Mouse (Mus musculus) erythroid progenitor cell, adult 5-6 weeks (primary cell): Measurements from ENCODE around the gene Olfr624. TPM values are rescaled to one million over a fixed set of nuclear protein-coding genes. Genes with fewer than 3 reads are reported as not detected.
A peak's percentile ranks its signal among the peaks of the same experiment; 100 is the strongest.
"Not testable (repeated sequence)": the region's sequence is repeated elsewhere in the genome, so short reads cannot be mapped to it uniquely, and the experiment has no call there.

Experiments used
- ATAC-seq: replicated peaks from 2 replicates; pipeline ENCODE4 v1.8.0; 2016; ENCODE audit warnings: moderate number of reproducible peaks, mild to moderate bottlenecking, moderate TSS enrichment, inconsistent platforms; ENCODE audit not compliant: poor library complexity, low FRiP score, severe bottlenecking
- total RNA-seq, 2 experiments: library from RNA; stranded (forward) in 1 of 2; stranded (reverse) in 1 of 2; fragments of 150-400 nt in 1 of 2; fragments of 186-747, 209-891 nt in 1 of 2; gene quantifications; 2 replicates each; pipeline versions ENCODE4 v1.2.3 to v1.2.4; 2015 to 2017; ENCODE audit warnings: low replicate concordance in 2 of 2

Gene Olfr624
- total RNA-seq (2015; ENCODE audit: low replicate concordance) (not detected in 2 replicates), total RNA-seq (2017; ENCODE audit: low replicate concordance) (under 0.01 and 0.13 TPM in 2 replicates)

- ATAC-seq = no peak
Measured at GRCm38 (mm10) chr7:103671091-103671490, at the start of gene Olfr624. Gene Olfr624 (minus strand): TSS chr7:103671191.

DNA sequence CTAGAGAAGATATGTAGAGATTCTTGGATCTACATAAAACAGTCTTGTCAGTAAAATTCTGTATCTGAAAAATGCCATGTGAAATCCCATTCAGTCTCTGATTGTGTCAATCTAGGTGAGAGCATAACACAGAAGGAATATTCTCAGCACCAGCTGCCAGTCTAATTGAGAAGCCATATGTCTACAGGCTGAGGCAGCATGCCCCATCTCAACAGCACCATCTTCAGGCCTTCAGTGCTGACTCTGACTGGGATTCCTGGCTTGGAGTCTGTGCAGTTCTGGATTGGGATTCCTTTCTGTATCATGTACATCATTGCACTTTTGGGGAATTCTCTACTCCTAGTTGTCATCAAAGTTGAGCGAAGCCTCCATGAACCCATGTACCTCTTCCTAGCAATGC is 45.4 kb upstream of the Olfr624 start:
- ATAC-seq = not testable (repeated sequence)

- ATAC-seq = no peak
Measured at GRCm38 (mm10) chr7:103714371-103714770, 43.4 kb upstream of the Olfr624 start, which contains the start of gene Olfr243. Gene Olfr243 (plus strand): TSS chr7:103714671.

DNA sequence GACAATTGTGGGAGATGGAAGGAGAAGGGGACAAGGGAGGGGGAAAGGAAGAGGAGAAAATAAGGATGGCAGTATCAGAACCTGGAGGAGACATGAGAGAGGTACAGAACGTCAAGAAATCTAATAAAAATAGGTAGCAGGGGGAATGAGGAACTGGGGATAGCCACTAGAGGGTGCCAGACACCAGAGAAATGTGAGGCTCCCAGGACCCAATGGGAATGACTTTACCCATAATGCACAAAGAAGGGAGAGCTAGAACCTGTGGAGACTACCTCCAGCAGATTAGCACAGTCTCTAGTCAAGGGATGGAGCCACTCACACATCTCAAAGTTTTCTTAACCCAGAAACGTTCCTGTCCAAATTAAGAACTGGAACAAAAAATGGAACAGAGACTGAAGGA is 41.0 kb upstream of the Olfr624 start:
- ATAC-seq = peak; percentile 81

DNA sequence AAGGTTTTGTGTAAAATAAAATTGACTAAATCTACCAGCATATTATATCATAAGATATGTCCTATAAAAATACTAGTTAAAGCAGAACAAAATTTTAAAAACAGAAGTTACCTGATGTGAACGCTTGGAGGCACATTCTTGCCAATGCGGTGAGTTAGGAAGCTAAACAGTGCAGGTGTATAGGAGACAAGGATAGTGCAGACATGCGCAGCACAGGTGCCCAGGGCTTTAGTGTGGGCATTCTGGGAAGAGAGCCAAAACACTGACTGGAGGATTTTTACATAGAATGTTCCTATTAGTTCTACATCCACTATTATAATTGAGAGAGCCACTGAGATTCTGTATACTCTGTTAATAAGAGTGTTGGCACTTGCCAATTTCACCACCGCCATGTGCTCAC is 28.5 kb upstream of the Olfr624 start:
- ATAC-seq = 0 out of 2 replicates have a peak, but pooled peaks have one; percentile 3

GRCm38 (mm10) chr7:103682420-103682819 is 11.4 kb upstream of the Olfr624 start, which contains the start of gene Olfr625-ps1:
Gene Olfr625-ps1 (plus strand): TSS chr7:103682720.
- ATAC-seq = no peak

- no peak for ATAC-seq
Measured at GRCm38 (mm10) chr7:103663598-103663997, 7.4 kb downstream of the Olfr624 start, which contains the start of gene Olfr623. Gene Olfr623 (minus strand): TSS chr7:103663698.

DNA sequence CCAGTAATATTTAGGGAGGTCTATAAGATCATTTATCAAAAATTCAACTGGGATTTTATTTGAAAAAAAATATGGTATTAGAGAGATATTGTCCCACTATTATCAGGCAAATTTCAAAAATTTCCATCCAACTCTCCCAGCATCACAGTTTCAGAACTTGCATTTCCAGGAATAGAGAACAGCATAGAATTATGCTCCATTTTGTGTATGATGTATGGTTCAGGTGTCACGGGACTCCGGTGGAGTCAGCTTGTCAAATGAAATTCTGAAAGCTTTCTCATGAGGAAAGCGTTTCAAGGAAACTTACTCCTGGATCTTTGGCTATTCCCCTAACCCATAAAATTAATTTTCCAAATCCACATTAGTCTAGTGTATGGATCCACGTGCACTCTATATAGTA is 26.9 kb downstream of the Olfr624 start:
- no peak for ATAC-seq

DNA sequence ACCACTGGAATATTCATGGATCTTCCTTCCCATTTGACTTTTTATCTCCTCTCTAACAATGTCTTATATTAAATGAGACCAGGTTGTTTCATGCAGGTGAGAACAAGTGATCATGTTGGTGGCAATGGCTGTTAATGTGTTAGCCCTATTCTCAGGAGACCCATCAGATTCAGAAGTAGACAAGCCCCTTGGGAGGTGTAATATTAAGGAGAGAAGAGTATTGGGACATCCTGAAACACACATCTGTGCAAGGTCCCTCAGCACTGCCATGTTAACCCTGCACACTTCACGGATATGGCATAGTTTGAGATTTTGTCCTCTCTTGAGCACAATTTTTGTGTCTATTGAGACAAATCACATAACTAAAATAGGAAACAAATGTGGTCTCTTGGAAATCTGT is 28.4 kb downstream of the Olfr624 start, which contains the start of gene Olfr622:
Gene Olfr622 (minus strand): TSS at position 101 of the 400 bp plus-strand sequence.
- no peak for ATAC-seq

DNA sequence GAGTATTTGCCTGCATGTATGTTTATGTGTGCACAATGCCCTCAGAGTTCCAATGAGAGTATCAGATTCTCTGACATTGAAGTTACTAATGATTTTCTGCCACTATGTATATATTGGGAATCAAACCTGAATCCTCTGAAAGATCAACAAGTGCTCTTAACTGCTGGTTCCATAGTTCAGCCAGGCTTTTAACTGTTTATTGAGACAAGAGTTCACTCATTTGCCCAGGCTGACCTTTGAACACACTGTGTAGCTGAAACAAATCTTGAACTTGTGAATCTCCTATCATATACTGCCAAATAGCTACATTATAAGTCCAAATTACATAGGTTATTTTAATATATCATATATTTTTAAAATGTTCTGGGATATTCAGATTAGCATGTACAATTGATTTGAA is 34.2 kb downstream of the Olfr624 start:
- no peak for ATAC-seq

Other genes starting within 250 kb of the Olfr624 start
Only the 30 nearest of the 33 such genes appear.
- gene Olfr606, start 222.1 kb downstream of the Olfr624 start, total RNA-seq (2015; ENCODE audit: low replicate concordance) = not detected in 2 replicates
- not detected in 2 replicates for gene Olfr606, start 222.1 kb downstream of the Olfr624 start, total RNA-seq (2017; ENCODE audit: low replicate concordance)
- not detected in 2 replicates for gene Olfr607, start 207.0 kb downstream of the Olfr624 start, total RNA-seq (2015; ENCODE audit: low replicate concordance)
- not detected in 2 replicates for gene Olfr607, start 207.0 kb downstream of the Olfr624 start, total RNA-seq (2017; ENCODE audit: low replicate concordance)
- not detected in 2 replicates for gene Olfr608, start 201.3 kb downstream of the Olfr624 start, total RNA-seq (2015; ENCODE audit: low replicate concordance)
- not detected in 2 replicates for gene Olfr608, start 201.3 kb downstream of the Olfr624 start, total RNA-seq (2017; ENCODE audit: low replicate concordance)
- gene Olfr609, start 173.1 kb downstream of the Olfr624 start, total RNA-seq (2015; ENCODE audit: low replicate concordance) = not detected in 2 replicates
- gene Olfr609, start 173.1 kb downstream of the Olfr624 start, total RNA-seq (2017; ENCODE audit: low replicate concordance) = not detected in 2 replicates
- gene Olfr610, start 159.1 kb downstream of the Olfr624 start, total RNA-seq (2015; ENCODE audit: low replicate concordance) = not detected in 2 replicates
- gene Olfr610, start 159.1 kb downstream of the Olfr624 start, total RNA-seq (2017; ENCODE audit: low replicate concordance) = not detected in 2 replicates
- not detected in 2 replicates for gene Olfr611, start 150.3 kb downstream of the Olfr624 start, total RNA-seq (2015; ENCODE audit: low replicate concordance)
- not detected in 2 replicates for gene Olfr611, start 150.3 kb downstream of the Olfr624 start, total RNA-seq (2017; ENCODE audit: low replicate concordance)
- gene Olfr612, start 128.5 kb downstream of the Olfr624 start, total RNA-seq (2015; ENCODE audit: low replicate concordance) = not detected in 2 replicates
- not detected in 2 replicates for gene Olfr612, start 128.5 kb downstream of the Olfr624 start, total RNA-seq (2017; ENCODE audit: low replicate concordance)
- gene Olfr613, start 123.1 kb downstream of the Olfr624 start, total RNA-seq (2015; ENCODE audit: low replicate concordance) = not detected in 2 replicates
- gene Olfr613, start 123.1 kb downstream of the Olfr624 start, total RNA-seq (2017; ENCODE audit: low replicate concordance) = not detected in 2 replicates
- gene Olfr615, start 115.1 kb downstream of the Olfr624 start, total RNA-seq (2015; ENCODE audit: low replicate concordance) = not detected in 2 replicates
- not detected in 2 replicates for gene Olfr615, start 115.1 kb downstream of the Olfr624 start, total RNA-seq (2017; ENCODE audit: low replicate concordance)
- not detected in 2 replicates for gene Olfr616, start 102.0 kb downstream of the Olfr624 start, total RNA-seq (2015; ENCODE audit: low replicate concordance)
- gene Olfr616, start 102.0 kb downstream of the Olfr624 start, total RNA-seq (2017; ENCODE audit: low replicate concordance) = not detected in 2 replicates
- not detected in 2 replicates for gene Olfr617, start 98.1 kb downstream of the Olfr624 start, total RNA-seq (2015; ENCODE audit: low replicate concordance)
- not detected in 2 replicates for gene Olfr617, start 98.1 kb downstream of the Olfr624 start, total RNA-seq (2017; ENCODE audit: low replicate concordance)
- not detected in 2 replicates for gene Olfr618, start 81.1 kb downstream of the Olfr624 start, total RNA-seq (2015; ENCODE audit: low replicate concordance)
- gene Olfr618, start 81.1 kb downstream of the Olfr624 start, total RNA-seq (2017; ENCODE audit: low replicate concordance) = not detected in 2 replicates
- gene Olfr619, start 70.6 kb downstream of the Olfr624 start, total RNA-seq (2015; ENCODE audit: low replicate concordance) = not detected in 2 replicates
- not detected in 2 replicates for gene Olfr619, start 70.6 kb downstream of the Olfr624 start, total RNA-seq (2017; ENCODE audit: low replicate concordance)
- not detected in 2 replicates for gene Olfr620, start 58.7 kb downstream of the Olfr624 start, total RNA-seq (2015; ENCODE audit: low replicate concordance)
- not detected in 2 replicates for gene Olfr620, start 58.7 kb downstream of the Olfr624 start, total RNA-seq (2017; ENCODE audit: low replicate concordance)
- not detected in 2 replicates for gene Olfr622, start 28.5 kb downstream of the Olfr624 start, total RNA-seq (2015; ENCODE audit: low replicate concordance)
- gene Olfr622, start 28.5 kb downstream of the Olfr624 start, total RNA-seq (2017; ENCODE audit: low replicate concordance) = not detected in 2 replicates
- not detected in 2 replicates for gene Olfr623, start 7.5 kb downstream of the Olfr624 start, total RNA-seq (2015; ENCODE audit: low replicate concordance)
- gene Olfr623, start 7.5 kb downstream of the Olfr624 start, total RNA-seq (2017; ENCODE audit: low replicate concordance) = not detected in 2 replicates
- not detected in 2 replicates for gene Olfr625-ps1, start 11.5 kb upstream of the Olfr624 start, total RNA-seq (2015; ENCODE audit: low replicate concordance)
- not detected in 2 replicates for gene Olfr625-ps1, start 11.5 kb upstream of the Olfr624 start, total RNA-seq (2017; ENCODE audit: low replicate concordance)
- not detected in 2 replicates for gene Olfr243, start 43.5 kb upstream of the Olfr624 start, total RNA-seq (2015; ENCODE audit: low replicate concordance)
- not detected in 2 replicates for gene Olfr243, start 43.5 kb upstream of the Olfr624 start, total RNA-seq (2017; ENCODE audit: low replicate concordance)
- gene Olfr628, start 59.2 kb upstream of the Olfr624 start, total RNA-seq (2015; ENCODE audit: low replicate concordance) = not detected in 2 replicates
- not detected in 2 replicates for gene Olfr628, start 59.2 kb upstream of the Olfr624 start, total RNA-seq (2017; ENCODE audit: low replicate concordance)
- not detected in 2 replicates for gene Olfr629, start 73.8 kb upstream of the Olfr624 start, total RNA-seq (2015; ENCODE audit: low replicate concordance)
- gene Olfr629, start 73.8 kb upstream of the Olfr624 start, total RNA-seq (2017; ENCODE audit: low replicate concordance) = not detected in 2 replicates
- not detected in 2 replicates for gene Olfr630, start 86.1 kb upstream of the Olfr624 start, total RNA-seq (2015; ENCODE audit: low replicate concordance)
- gene Olfr630, start 86.1 kb upstream of the Olfr624 start, total RNA-seq (2017; ENCODE audit: low replicate concordance) = not detected in 2 replicates
- gene Olfr69, start 100.4 kb upstream of the Olfr624 start, total RNA-seq (2015; ENCODE audit: low replicate concordance) = 0.84 and 2.5 TPM in 2 replicates
- 1.7 TPM in 1 of 2 replicates, not detected in the other for gene Olfr69, start 100.4 kb upstream of the Olfr624 start, total RNA-seq (2017; ENCODE audit: low replicate concordance)
- 2.9 TPM in 1 of 2 replicates, not detected in the other for gene Olfr68, start 108.5 kb upstream of the Olfr624 start, total RNA-seq (2015; ENCODE audit: low replicate concordance)
- gene Olfr68, start 108.5 kb upstream of the Olfr624 start, total RNA-seq (2017; ENCODE audit: low replicate concordance) = 0.83 and 2.8 TPM in 2 replicates
- 0.84 TPM in 1 of 2 replicates, not detected in the other for gene Olfr67, start 120.6 kb upstream of the Olfr624 start, total RNA-seq (2015; ENCODE audit: low replicate concordance)
- 1.5 and 3.3 TPM in 2 replicates for gene Olfr67, start 120.6 kb upstream of the Olfr624 start, total RNA-seq (2017; ENCODE audit: low replicate concordance)
- gene Hbb-bt, start 142.8 kb upstream of the Olfr624 start, total RNA-seq (2015; ENCODE audit: low replicate concordance) = 26,042 and 29,427 TPM in 2 replicates
- gene Hbb-bt, start 142.8 kb upstream of the Olfr624 start, total RNA-seq (2017; ENCODE audit: low replicate concordance) = 7,139 and 8,294 TPM in 2 replicates
- 118,402 and 120,100 TPM in 2 replicates for gene Hbb-bs, start 156.9 kb upstream of the Olfr624 start, total RNA-seq (2015; ENCODE audit: low replicate concordance)
- 41,622 and 62,915 TPM in 2 replicates for gene Hbb-bs, start 156.9 kb upstream of the Olfr624 start, total RNA-seq (2017; ENCODE audit: low replicate concordance)
- gene Hbb-bh2, start 169.3 kb upstream of the Olfr624 start, total RNA-seq (2015; ENCODE audit: low replicate concordance) = not detected in 2 replicates
- not detected in 2 replicates for gene Hbb-bh2, start 169.3 kb upstream of the Olfr624 start, total RNA-seq (2017; ENCODE audit: low replicate concordance)
- not detected in 2 replicates for gene Hbb-bh1, start 172.0 kb upstream of the Olfr624 start, total RNA-seq (2015; ENCODE audit: low replicate concordance)
- not detected in 2 replicates for gene Hbb-bh1, start 172.0 kb upstream of the Olfr624 start, total RNA-seq (2017; ENCODE audit: low replicate concordance)
- gene Hbb-y, start 182.0 kb upstream of the Olfr624 start, total RNA-seq (2015; ENCODE audit: low replicate concordance) = not detected in 2 replicates
- gene Hbb-y, start 182.0 kb upstream of the Olfr624 start, total RNA-seq (2017; ENCODE audit: low replicate concordance) = not detected in 2 replicates
- not detected in 2 replicates for gene Olfr66, start 215.1 kb upstream of the Olfr624 start, total RNA-seq (2015; ENCODE audit: low replicate concordance)
- not detected in 2 replicates for gene Olfr66, start 215.1 kb upstream of the Olfr624 start, total RNA-seq (2017; ENCODE audit: low replicate concordance)